Mouse (Mus musculus): Measurements from ENCODE around the gene Cntnap2. TPM values are rescaled to one million over a fixed set of nuclear protein-coding genes. Genes with fewer than 3 reads are reported as not detected.

Cntnap2 gene
- total and polyA plus RNA-seq, 3 experiments = 0.30 to 0.79 (median 0.44) TPM

GRCm38 (mm10) chr6:45544319-45544875 lies 485.2 kb downstream of the Cntnap2 start:
- DNase-seq (ENCODE audit: extremely low read depth) = no peak
- Histone ChIP-seq H3K36me3 (replicated peaks in 1 of 2; ENCODE audit: control insufficient read depth in 1 of 2, insufficient read depth in 1 of 2, low read length in 1 of 2) (no peaks in the 10 kb centered on the region), H3K4me1 (ENCODE audit: control insufficient read depth in 1 of 2, insufficient read depth in 2 of 2) (no peaks in the 10 kb centered on the region), H3K9me3 (replicated peaks; ENCODE audit: low read length) (peaks cover 27% of the 10 kb centered on the region), H3K4me3 (replicated peaks in 1 of 3; ENCODE audit: low read depth in 2 of 3, low read length in 2 of 3, poor library complexity in 1 of 3) (no peak overlapping the region), H3K4me2 (ENCODE audit: insufficient read depth, low read depth, poor library complexity, severe bottlenecking) (no peak overlapping the region), H3K79me2 (replicated peaks; ENCODE audit: control insufficient read depth, extremely low read depth, insufficient read depth, poor library complexity, severe bottlenecking) (no peaks in the 10 kb centered on the region), H3K9ac (ENCODE audit: insufficient read depth, low read depth) (no peak overlapping the region), H3K27me3 (replicated peaks) (no peaks in the 10 kb centered on the region), H3K27ac (ENCODE audit: insufficient read depth, low read depth) (no peak overlapping the region)
- TF ChIP-seq MAFK (IDR thresholded peaks at IDR 0.05; ENCODE audit: insufficient replicate concordance, low read length) (no peak), NRF1 (IDR thresholded peaks at IDR 0.05; ENCODE audit: low read depth, low read length) (no peak), SIN3A (IDR thresholded peaks at IDR 0.05; ENCODE audit: low read length) (no peak), PAX5 (IDR thresholded peaks at IDR 0.05; ENCODE audit: low read length) (no peak), CTCF (conservative IDR thresholded peaks at IDR 0.05 in 1 of 2, IDR thresholded peaks at IDR 0.05 in 1 of 2; ENCODE audit: low read depth in 2 of 2, low read length in 2 of 2) (no peak), USF1 (IDR thresholded peaks at IDR 0.05; ENCODE audit: low read depth, low read length) (no peak), KAT2A (IDR thresholded peaks at IDR 0.05; ENCODE audit: insufficient replicate concordance, low read length) (no peak), ZC3H11A (IDR thresholded peaks at IDR 0.05; ENCODE audit: low read depth, low read length) (no peak), MXI1 (IDR thresholded peaks at IDR 0.05; ENCODE audit: low read depth, low read length) (no peak), JUND (conservative IDR thresholded peaks at IDR 0.05; ENCODE audit: low read depth, low read length) (no peak), POLR2AphosphoS2 (IDR thresholded peaks at IDR 0.05; ENCODE audit: low read depth, low read length) (no peak), RAD21 (IDR thresholded peaks at IDR 0.05; ENCODE audit: low read depth, low read length) (no peak), EP300 (IDR thresholded peaks at IDR 0.05; ENCODE audit: low read length) (no peak), POLR2A (IDR thresholded peaks at IDR 0.05; ENCODE audit: low read depth, low read length) (no peak)
- dilution Hi-C loops (cut with MboI; ENCODE audit: extremely low pct_ligation_motif_present, extremely low pct_unique_long_range_greater_than_20kb, low sequenced_read_pairs) = no loop called here
- in situ Hi-C loops (cut with MboI; ENCODE audit: low pct_ligation_motif_present, low pct_unique_long_range_greater_than_20kb, low sequenced_read_pairs) = no loop called here

GRCm38 (mm10) chr6:45559724-45560123 lies 500.6 kb downstream of the Cntnap2 start:
- Histone ChIP-seq H3K9ac (ENCODE audit: insufficient read depth, low read depth) (no peak overlapping the region), H3K27ac (ENCODE audit: insufficient read depth, low read depth) (no peak overlapping the region), H3K4me1 (ENCODE audit: control insufficient read depth in 1 of 2, insufficient read depth in 2 of 2) (no peaks in the 10 kb centered on the region), H3K79me2 (replicated peaks; ENCODE audit: control insufficient read depth, extremely low read depth, insufficient read depth, poor library complexity, severe bottlenecking) (no peaks in the 10 kb centered on the region), H3K27me3 (replicated peaks) (no peaks in the 10 kb centered on the region), H3K4me2 (ENCODE audit: insufficient read depth, low read depth, poor library complexity, severe bottlenecking) (no peak overlapping the region), H3K9me3 (replicated peaks; ENCODE audit: low read length) (peaks cover 10% of the 10 kb centered on the region), H3K4me3 (replicated peaks in 1 of 3; ENCODE audit: low read depth in 2 of 3, low read length in 2 of 3, poor library complexity in 1 of 3) (no peak overlapping the region), H3K36me3 (replicated peaks in 1 of 2; ENCODE audit: control insufficient read depth in 1 of 2, insufficient read depth in 1 of 2, low read length in 1 of 2) (no peaks in the 10 kb centered on the region)
- TF ChIP-seq MEF2A (IDR thresholded peaks at IDR 0.05; ENCODE audit: borderline replicate concordance, low read depth, low read length) (no peak), MXI1 (IDR thresholded peaks at IDR 0.05; ENCODE audit: low read depth, low read length) (no peak), SIN3A (IDR thresholded peaks at IDR 0.05; ENCODE audit: low read length) (no peak), ZNF384 (IDR thresholded peaks at IDR 0.05; ENCODE audit: low read depth, low read length) (no peak), MAFK (IDR thresholded peaks at IDR 0.05; ENCODE audit: insufficient replicate concordance, low read length) (no peak), TBP (conservative IDR thresholded peaks at IDR 0.05; ENCODE audit: low read depth, low read length) (no peak), RAD21 (IDR thresholded peaks at IDR 0.05; ENCODE audit: low read depth, low read length) (no peak), UBTF (IDR thresholded peaks at IDR 0.05; ENCODE audit: low read depth, low read length) (no peak), KAT2A (IDR thresholded peaks at IDR 0.05; ENCODE audit: insufficient replicate concordance, low read length) (no peak), USF2 (conservative IDR thresholded peaks at IDR 0.05; ENCODE audit: low read depth, low read length) (no peak), NELFE (IDR thresholded peaks at IDR 0.05; ENCODE audit: low read depth, low read length) (no peak), NRF1 (IDR thresholded peaks at IDR 0.05; ENCODE audit: low read depth, low read length) (no peak), MAZ (IDR thresholded peaks at IDR 0.05; ENCODE audit: low read depth, low read length) (no peak), HCFC1 (IDR thresholded peaks at IDR 0.05; ENCODE audit: low read depth, low read length) (no peak), CHD1 (IDR thresholded peaks at IDR 0.05; ENCODE audit: low read depth, low read length) (no peak), TCF12 (IDR thresholded peaks at IDR 0.05; ENCODE audit: low read depth, low read length) (no peak), EP300 (IDR thresholded peaks at IDR 0.05; ENCODE audit: low read length) (no peak), GABPA (IDR thresholded peaks at IDR 0.05; ENCODE audit: insufficient replicate concordance, low read depth, low read length) (no peak)
- in situ Hi-C loops (cut with MboI; ENCODE audit: low pct_ligation_motif_present, low pct_unique_long_range_greater_than_20kb, low sequenced_read_pairs) (no loop called here), dilution Hi-C loops (cut with MboI; ENCODE audit: extremely low pct_ligation_motif_present, extremely low pct_unique_long_range_greater_than_20kb, low sequenced_read_pairs) (no loop called here)
- no peak for DNase-seq (ENCODE audit: extremely low read depth)
